Mouse (Mus musculus) C2C12 (cell line): ENCODE data around the gene Cd55b.

ENCODE experiments used
- CTCF ChIP-seq: IDR thresholded peaks from one replicate; pipeline ENCODE4 v1.5.1; 2011; ENCODE audit not compliant: control insufficient read depth, insufficient read depth, insufficient read length
- FOSL1 ChIP-seq: IDR thresholded peaks from one replicate; pipeline ENCODE4 v1.8.0; 2011; ENCODE audit warnings: mild to moderate bottlenecking, low read length; ENCODE audit not compliant: poor library complexity, insufficient read depth, severe bottlenecking
- MAX ChIP-seq: IDR thresholded peaks from one replicate; pipeline ENCODE4 v1.6.1; 2011; ENCODE audit warnings: mild to moderate bottlenecking, control low read depth
- USF1 ChIP-seq: IDR thresholded peaks from one replicate; pipeline ENCODE4 v1.6.1; 2011; ENCODE audit warnings: low read depth, mild to moderate bottlenecking, control low read depth, moderate library complexity

DNA sequence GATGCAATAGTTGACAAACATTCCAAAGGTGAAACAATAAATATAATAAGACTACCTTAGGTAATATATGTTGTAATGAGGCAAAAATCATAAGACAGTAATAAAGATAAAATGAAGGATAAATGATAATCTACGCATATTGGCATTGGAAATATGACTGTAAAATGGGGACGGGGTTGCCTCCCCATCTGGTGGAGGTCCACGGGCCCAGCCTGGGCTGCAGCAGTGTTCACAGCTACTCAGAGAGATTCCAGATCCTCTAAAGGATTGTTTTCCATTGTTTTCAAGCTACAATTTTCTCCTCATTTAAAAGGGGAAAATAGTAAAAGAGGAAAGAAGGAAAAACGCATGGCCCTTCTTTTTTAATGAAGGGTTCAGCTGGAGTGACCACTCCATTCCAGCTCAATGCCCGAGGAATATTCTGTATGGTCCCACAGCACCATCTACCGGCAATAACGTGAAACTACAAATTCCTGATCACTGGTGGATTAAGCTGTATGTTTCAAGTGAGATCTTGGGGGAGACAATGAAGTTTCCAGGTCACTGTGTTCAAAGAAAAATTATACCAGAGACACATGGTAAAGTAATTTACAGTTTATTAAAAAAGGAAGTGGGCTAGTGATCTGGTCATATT, 50.8 kb downstream of the Cd55b start:
- TF ChIP-seq CTCF = no peak
- no peak for TF ChIP-seq MAX
- no peak for TF ChIP-seq FOSL1
- TF ChIP-seq USF1 = no peak
